Mouse (Mus musculus) thymus, postnatal 25 days (tissue): ENCODE measurements around the gene Dcbld2.

Experiments used
- DNase-seq: peaks from one replicate; pipeline ENCODE4 v3.0.0; 2022

Dcbld2 gene

DNA sequence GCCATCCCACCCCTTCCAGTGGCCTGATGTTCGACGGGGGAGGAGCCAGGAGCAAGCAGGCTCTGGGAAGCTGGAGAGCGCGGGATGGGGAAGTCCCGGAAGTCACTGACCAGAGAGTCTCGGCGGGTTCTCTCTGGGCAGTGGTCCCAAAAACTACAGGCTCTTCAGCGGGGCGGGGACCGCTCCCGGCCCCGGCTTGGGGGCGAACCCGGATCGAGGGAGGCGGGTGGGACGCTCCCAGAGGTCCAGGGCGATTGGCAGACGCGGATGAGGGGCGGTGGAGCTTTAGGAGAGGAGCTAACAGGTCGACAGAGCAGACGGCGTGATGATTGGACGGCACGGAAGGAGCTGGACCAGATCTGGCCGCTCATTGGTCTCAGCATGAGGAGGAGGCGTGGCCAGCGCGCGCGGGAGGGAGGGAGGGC is at the start of gene Dcbld2:
Gene Dcbld2 (plus strand): TSS at position 382 of the 425 bp plus-strand sequence.
- DNase-seq: peak; percentile 79

DNA sequence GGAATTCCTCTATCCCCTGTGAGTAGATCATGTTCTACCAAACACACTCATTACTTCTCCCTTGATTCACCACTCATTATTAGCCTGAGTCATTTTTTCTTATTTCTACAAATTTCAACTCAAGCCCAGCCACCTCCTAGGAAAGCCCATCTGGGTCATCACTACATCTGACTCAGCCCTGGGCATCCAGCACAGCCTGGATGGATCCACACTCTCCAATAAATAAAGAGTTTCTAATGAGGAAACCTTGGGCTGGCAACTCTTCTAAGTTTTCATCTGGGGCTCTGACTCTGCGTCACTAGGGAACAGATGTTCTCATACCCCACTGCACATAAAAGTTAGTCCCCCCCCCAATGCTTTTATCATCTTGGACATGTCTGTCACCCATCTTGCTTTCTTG is 31.1 kb upstream of the Dcbld2 start:
- no peak for DNase-seq

DNA sequence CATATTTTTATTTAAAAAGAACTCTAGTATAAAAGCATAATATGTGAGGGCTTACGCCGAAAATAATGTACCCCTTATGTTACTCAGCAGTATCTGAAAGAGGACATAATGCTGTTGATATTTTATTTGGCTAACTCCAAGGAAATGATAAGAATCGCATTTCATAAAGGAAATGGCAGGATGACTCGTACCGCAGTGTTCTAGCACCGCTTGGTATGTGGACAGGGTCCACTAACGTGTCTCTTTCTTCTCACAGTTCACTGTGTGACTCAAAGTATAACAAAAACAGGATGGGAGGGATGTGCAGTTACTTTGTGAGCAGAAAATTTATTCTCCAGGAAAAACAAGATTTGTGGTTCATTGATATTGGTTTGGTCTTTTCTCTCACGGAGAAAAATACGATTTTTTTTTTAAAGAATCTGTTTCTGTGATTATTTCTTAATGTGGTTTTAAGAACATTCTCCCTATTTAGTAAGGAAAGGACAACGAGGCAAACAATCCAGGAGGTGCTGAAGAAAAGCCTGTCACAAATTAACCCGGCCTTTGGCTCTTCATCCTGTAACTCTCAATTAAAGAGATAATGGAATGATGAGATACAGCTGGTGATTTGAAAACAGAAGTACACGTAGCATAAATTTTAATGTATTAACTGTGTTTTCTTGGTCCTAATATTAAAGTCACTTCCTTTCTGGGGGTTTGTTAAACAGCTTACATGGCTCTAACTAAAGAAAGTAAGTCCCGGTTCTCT is 30.3 kb upstream of the Dcbld2 start:
- DNase-seq: no peak

- DNase-seq: no peak
These were observed 21.9 kb upstream of the Dcbld2 start for GRCm38 (mm10) chr16:58386241-58386757.

- no peak for DNase-seq
These were observed 19.0 kb upstream of the Dcbld2 start for GRCm38 (mm10) chr16:58389143-58389755.

- no peak for DNase-seq
These were observed 15.2 kb upstream of the Dcbld2 start for GRCm38 (mm10) chr16:58393036-58393435.

DNA sequence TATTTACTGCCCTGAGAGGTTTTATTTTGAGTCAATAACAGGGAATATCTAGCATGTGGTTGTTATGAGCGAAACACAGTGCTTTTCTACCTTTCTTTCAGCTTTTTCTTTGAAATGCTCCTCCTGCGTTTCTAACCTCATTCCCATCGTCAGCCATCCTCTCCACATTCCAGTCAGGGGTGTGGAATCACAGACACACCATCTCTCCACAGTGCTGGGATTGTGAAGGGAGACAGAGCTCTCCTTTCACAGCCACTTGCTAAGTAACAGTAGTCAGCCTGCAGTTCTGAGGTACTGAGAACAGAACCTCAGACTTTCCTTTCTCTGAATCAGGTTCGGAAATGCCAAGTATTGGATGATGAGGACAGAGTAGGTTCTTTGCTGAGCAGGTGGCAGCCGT is 14.1 kb upstream of the Dcbld2 start:
- no peak for DNase-seq

- DNase-seq: no peak
These were observed 9.6 kb upstream of the Dcbld2 start for GRCm38 (mm10) chr16:58398604-58399003.

DNA sequence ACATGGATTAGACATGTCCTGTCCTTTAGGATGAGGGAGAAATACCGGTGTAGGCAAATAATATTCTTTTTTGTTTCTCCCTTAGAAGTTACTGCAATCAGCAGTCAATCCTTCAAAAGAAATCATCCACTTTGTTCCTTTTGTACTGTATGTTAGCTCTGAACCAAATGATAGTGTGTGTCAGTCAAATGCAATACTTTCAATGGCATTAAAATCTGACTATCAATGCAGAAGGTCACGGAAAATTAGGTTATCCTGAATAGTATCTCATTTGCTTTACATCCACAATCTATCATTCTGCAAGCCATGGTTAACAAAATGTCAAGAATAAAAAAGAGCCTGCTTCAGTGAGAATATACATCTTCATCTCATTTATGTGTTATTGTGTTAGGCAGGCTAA is 7.2 kb upstream of the Dcbld2 start:
- DNase-seq: no peak

- no peak for DNase-seq
These were observed 3.6 kb upstream of the Dcbld2 start for GRCm38 (mm10) chr16:58404665-58405064.

DNA sequence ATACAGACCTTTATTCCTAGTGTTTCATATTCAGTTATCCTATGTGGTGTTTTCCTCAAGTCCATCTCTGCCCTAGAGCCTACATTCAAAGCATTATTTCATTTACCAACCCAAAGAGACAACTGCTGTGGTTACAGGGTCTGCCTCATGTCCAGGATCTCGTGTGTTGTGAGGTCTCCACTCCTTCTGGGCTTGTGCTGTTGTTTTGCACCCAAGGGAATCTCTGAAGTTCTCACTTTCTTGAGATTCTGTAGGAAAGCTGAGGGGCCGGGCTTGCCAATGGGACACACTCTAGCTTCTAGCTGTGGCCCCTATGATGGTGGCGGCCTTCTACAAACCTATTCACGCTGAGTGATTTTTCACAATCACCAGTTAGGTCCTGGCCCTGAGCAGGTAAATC is 3.0 kb upstream of the Dcbld2 start:
- no peak for DNase-seq

- DNase-seq: peak; percentile 3
These were observed 441 bp downstream of the Dcbld2 start for GRCm38 (mm10) chr16:58408487-58409281.

DNA sequence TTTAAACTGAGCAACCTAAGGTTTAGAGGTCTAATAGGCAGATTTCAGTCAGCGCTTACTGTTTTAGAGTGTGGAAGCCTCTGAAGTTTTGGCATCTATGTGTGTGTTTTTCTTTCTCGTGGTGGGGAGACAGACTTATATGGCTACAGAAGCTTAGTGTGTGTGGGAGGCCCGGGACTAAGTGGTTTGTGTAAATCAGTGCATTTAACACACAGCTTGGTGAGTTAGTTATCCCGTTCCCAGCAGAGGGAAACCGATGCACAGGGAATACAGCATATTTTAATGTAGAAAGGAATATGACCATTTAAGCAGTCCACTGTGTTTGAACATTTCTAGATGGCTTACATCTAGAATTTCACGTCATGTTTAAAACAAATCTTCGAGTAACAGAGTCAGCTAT is 1.6 kb downstream of the Dcbld2 start:
- DNase-seq: no peak

DNA sequence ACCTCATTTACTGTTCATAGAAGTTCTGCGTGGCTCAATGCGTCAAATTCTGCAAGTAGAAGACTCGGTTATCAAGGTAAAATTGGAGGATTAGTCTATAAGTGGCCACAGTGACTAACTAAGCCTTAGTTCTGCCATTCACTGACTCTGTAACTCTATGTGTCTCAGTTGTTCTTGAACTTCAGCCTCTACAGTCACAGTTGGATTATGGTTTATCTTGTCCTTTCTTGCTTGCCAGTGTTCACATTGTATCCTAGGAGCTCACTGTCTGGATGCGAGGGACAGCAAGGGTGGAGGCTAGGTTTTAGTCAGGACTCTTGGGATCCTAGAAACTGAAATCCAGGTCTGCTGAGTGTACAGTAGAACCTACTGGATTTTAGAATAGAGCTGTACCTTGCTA is 6.6 kb downstream of the Dcbld2 start:
- no peak for DNase-seq

- no peak for DNase-seq
These were observed 7.3 kb downstream of the Dcbld2 start for GRCm38 (mm10) chr16:58415500-58415899.

DNA sequence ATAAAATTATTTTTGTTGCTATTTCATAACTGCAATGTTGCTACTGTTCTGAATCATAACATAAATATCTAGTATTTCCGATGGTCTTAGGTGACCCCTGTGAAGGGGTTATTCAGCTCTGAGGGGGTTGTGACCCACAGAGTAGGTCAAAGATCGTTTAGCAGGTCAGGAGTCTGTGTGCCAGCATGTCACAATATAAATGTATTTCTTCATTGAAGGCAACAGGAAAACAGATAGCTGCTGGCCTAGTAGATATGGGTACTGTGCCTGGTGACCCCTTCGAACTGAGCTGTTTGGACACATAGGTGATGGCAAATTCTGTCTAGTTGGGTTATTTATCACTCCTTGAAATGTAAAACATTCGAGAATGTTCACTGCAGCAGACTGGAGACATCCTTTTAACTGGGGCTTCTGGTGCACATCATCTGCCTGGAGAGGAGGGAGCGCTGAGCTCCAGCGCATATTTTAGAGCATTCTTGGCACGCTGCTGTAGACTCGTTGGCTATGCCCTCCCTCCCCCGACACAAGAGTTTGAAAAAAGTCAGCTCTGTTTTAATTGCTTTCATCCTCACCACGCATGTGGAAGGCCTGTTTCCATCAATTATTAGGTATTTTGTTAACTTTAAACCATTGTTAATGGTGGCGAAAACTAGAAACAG is 13.6 kb downstream of the Dcbld2 start:
- no peak for DNase-seq

- no peak for DNase-seq
These were observed 22.0 kb downstream of the Dcbld2 start for GRCm38 (mm10) chr16:58430246-58430645.

DNA sequence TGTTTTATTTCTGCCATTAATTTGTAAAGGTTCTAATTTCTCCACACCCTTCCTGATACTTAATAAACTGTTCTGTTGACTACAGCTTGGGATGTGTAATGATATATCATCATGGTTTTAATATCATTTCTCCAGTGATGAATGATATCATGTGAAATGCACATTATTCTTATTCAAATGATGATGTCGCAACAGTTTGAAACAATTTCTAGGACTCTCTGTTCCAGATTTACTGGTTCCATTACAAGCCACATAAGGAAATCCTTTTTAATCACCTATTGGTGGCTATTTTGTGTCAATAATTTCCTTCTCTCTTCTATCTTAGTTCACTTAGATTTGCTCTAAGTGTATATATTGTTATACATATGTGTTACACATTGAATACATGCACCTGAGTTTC is 24.1 kb downstream of the Dcbld2 start:
- no peak for DNase-seq

DNA sequence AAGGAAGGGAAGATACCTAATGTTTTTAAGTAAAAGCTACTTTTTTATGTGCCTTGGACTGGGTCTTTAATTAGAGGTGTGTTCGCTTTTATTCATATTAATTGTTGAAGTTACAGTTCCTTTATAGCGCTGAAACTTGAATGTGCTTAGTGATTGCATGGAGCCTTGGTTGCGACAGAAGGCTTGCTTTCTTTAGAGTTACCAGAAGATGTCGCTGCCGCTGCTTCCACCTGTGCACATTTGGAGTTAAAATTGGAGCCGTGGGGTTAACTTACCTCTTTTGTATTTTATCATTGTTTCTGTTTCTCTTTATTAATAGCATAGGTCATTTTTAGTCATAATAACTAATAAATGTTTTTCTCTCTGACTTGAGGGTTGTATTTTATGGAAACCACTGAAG is 36.5 kb downstream of the Dcbld2 start:
- DNase-seq: no peak

DNA sequence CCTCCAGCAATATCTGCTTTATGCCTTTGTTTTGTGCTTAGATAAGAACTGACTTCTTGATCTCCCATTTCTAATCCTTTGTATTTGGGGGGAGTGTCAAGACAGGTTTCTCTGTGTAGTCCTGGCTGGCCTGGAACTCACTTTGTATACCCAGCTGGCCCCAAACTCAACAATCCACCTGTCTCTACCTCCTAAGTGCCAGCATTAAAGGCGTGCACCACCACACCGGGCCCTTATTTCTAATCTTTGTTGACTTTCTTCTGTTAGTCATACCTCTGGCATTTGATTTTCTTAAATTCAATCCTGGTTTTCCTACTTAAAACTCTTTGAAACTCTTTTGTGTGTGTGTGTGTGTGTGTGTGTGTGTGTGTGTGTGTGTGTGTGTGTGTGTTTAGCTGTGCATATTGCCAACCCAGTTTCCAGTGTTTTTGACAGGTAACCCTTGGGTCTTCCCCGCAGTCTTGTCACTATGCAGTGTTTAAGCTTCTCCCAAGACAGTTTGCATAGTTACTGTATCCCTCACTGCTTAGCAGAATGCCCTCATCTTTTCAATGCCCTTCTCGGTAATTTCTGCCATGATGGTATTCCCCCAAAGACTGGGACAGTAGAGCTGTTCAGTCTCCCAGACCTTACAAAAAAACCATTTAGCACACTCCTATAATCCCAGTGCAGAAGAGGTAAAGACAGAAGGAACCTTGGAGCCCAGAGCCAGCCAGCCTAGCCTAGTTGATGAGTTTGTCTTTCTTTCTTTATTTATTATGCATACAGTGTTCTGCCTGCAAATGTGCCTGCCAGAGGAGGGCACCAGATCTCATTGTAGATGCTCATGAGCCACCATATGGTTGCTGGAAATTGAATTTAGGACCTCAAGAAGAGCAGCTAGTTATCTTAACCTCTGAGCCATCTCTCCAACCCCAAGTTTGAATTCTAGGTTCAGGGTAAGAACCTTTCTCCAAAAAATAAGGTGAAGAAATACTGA is 38.3 kb downstream of the Dcbld2 start:
- DNase-seq: no peak

DNA sequence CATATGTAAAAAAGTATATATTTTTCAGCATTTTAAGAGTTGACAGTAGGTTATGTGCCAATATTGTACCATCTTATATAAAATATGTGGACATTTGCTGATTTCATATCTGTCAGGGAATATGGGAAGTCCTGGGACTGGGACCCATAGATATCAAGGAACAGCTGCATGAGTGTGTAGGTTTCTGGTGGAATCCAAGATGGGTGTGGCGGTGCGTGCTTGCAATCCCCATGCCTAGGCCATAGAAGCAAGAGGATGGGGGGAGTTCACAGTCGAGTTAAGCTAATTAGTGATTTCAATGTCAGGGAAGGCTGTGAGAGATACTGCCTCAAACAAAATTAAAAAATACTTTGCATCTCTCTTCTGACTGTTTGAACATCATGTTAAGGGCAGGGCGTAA is 40.8 kb downstream of the Dcbld2 start:
- DNase-seq: no peak

DNA sequence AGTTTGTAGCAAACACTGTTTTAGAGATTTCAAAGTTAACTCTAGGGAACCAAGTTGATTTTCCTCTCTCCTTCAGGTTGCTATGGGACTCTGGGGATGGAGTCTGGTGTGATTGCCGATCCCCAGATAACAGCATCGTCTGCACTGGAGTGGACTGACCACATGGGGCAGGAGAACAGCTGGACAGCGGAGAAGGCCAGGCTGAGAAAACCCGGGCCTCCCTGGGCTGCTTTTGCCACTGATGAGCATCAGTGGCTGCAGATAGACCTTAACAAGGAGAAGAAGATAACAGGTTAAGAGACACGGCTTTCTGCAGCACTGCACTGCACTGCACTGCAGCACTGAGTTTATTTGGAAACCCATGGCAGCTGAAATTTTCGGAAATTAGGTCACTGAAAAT is 42.4 kb downstream of the Dcbld2 start:
- DNase-seq: no peak
